Mouse (Mus musculus) ES-Bruce4 (cell line): ENCODE measurements around the gene Zkscan16.

ENCODE experiments used
- CTCF ChIP-seq: IDR thresholded peaks from one replicate; pipeline ENCODE4 v1.8.1; 2011; ENCODE audit warnings: low read depth, low read length
- EP300 ChIP-seq: IDR thresholded peaks from 2 replicates; pipeline ENCODE4 v1.6.1; 2011; ENCODE audit warnings: low read depth, low read length; ENCODE audit not compliant: insufficient read depth

GRCm38 (mm10) chr4:58997081-58997480 is 53.7 kb downstream of the Zkscan16 start:
- TF ChIP-seq CTCF (no peak), EP300 (no peak)
